Mouse (Mus musculus) ES-Bruce4 (cell line): ENCODE measurements around the gene Rbms3.

Experiments used
- CTCF ChIP-seq: IDR thresholded peaks from one replicate; pipeline ENCODE4 v1.8.1; 2011; ENCODE audit warnings: low read depth, low read length
- EP300 ChIP-seq: IDR thresholded peaks from 2 replicates; pipeline ENCODE4 v1.6.1; 2011; ENCODE audit warnings: low read depth, low read length; ENCODE audit not compliant: insufficient read depth
- POLR2A ChIP-seq: IDR thresholded peaks from one replicate; pipeline ENCODE4 v1.8.1; 2011; ENCODE audit warnings: low read length; ENCODE audit not compliant: insufficient read depth

DNA sequence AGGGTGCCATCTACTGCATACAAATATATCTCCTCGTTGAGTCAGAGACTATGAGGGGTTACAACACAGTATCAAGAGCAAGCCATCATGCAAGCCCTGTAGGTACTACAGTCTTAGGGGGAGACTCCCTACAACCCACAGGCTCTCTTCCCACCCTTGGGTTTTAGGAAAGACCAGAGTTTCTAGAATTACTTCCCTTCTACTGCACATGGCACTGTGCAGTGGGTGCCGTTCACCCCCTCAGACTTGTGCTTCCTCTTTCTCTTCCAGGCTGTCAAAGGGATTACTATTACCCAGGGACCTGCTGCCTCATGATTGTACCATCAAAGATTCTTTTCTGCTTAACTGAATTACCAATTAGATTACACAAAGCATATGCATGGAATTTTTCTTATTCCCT lies 16.4 kb upstream of the Rbms3 start:
- TF ChIP-seq CTCF (no peak), POLR2A (no peak), EP300 (no peak)
